Mouse (Mus musculus) liver, adult 2 months (tissue): Measurements from ENCODE around the gene Rhbdd1. TPM values are rescaled to one million over a fixed set of nuclear protein-coding genes. Genes with fewer than 3 reads are reported as not detected.

Source experiments
- DNase-seq: peaks from one replicate; pipeline ENCODE4 v3.0.0-alpha.2; 2011; ENCODE audit warnings: low read depth, low spot score; ENCODE audit errors: extremely low read depth
- H3K27ac ChIP-seq: fragments of 200-500 bp; replicated peaks from 2 replicates; pipeline ENCODE4 v1.5.1; 2012; ENCODE audit warnings: low read depth, mild to moderate bottlenecking, control low read depth, inconsistent platforms, low read length; ENCODE audit not compliant: insufficient read depth
- H3K27me3 ChIP-seq: fragments of 200-500 bp; 2 replicates; pipeline ENCODE4 v1.6.1; 2012; ENCODE audit warnings: mild to moderate bottlenecking, moderate library complexity, low read length, inconsistent platforms; ENCODE audit not compliant: control insufficient read depth, insufficient read depth
- H3K36me3 ChIP-seq: fragments of 200-500 bp; 2 replicates; pipeline ENCODE4 v1.6.1; 2012; ENCODE audit warnings: low read length, inconsistent platforms; ENCODE audit not compliant: control insufficient read depth, insufficient read depth
- H3K4me1 ChIP-seq: fragments of 200-500 bp; 2 replicates; pipeline ENCODE4 v1.6.1; 2011; ENCODE audit warnings: low read length; ENCODE audit not compliant: control insufficient read depth, insufficient read depth
- H3K4me3 ChIP-seq: fragments of 200-500 bp; 2 replicates; pipeline ENCODE4 v1.5.1; 2011; ENCODE audit warnings: low read depth, mild to moderate bottlenecking, control low read depth, low read length, moderate library complexity; ENCODE audit not compliant: insufficient read depth
- H3K79me2 ChIP-seq: fragments of 200-500 bp; 2 replicates; pipeline ENCODE4 v1.6.1; 2012; ENCODE audit warnings: inconsistent platforms, mild to moderate bottlenecking, low read length, moderate library complexity; ENCODE audit not compliant: control insufficient read depth, insufficient read depth
- H3K9ac ChIP-seq: fragments of 200-500 bp; 2 replicates; pipeline ENCODE4 v1.6.1; 2012; ENCODE audit warnings: low read depth, mild to moderate bottlenecking, control low read depth, inconsistent platforms, low read length
- CTCF ChIP-seq: fragments of 200-500 bp; IDR thresholded peaks from 2 replicates; pipeline ENCODE4 v1.5.1; 2011; ENCODE audit warnings: low read depth, low read length, control low read depth
- POLR2A ChIP-seq: fragments of 200-500 bp; IDR thresholded peaks from 2 replicates; pipeline ENCODE4 v1.6.1; 2011; ENCODE audit warnings: low read length, control low read depth; ENCODE audit not compliant: insufficient read depth; ENCODE audit errors: extremely low read depth
- WGBS: fragments of 180-500 bp; shearing (Covaris S2); methylation state at CpG from one replicate; pipeline ENCODE4 v1.1.7; 2018; 5-methylcytosine and 5-hydroxymethylcytosine counted together
- polyA plus RNA-seq: library from polyadenylated mRNA; depleted of rRNA; stranded (reverse); fragments of >200 nt; gene quantifications from 2 replicates; pipeline ENCODE4 v1.2.3, GENCODE M21; 2012
- total RNA-seq: library from RNA; depleted of rRNA; stranded (reverse); fragments of >200 nt; gene quantifications from 2 replicates; pipeline ENCODE4 v1.2.3, GENCODE M21; 2014

Rhbdd1 gene
- total and polyA plus RNA-seq, 2 experiments, result 10.9 to 11.4 TPM

DNA sequence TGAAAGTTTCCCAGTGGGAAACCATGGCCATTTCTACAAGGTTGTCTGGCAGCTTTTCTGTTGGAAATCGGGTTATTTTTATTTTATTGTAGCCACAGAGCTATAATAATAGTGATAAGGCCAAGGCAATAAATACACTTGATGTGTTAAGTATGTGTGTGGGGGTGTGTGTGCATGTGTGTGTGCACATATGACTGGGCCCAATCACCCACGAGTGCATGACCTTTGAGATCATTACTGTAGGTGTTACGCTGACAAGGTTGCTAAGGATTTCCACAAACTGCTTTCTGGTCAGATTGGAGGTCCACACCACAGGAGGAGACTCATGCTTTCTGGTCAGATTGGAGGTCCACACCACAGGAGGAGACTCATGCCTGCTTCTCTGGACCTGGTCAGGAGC is 18.3 kb downstream of the Rhbdd1 start:
- Histone ChIP-seq H3K79me2 (no peaks in the 10 kb centered on the region; the same call in 1 of the 2 replicates), H3K4me3 (no peak overlapping the region), H3K9ac (no peak overlapping the region), H3K27ac (no peak overlapping the region), H3K27me3 (no peaks in the 10 kb centered on the region), H3K36me3 (no peaks in the 10 kb centered on the region), H3K4me1 (no peaks in the 10 kb centered on the region)
- WGBS, result 88% methylated on average over 3 of the region's 3 CpGs
- TF ChIP-seq POLR2A, result no peak
- TF ChIP-seq CTCF, result no peak
- no peak for DNase-seq

DNA sequence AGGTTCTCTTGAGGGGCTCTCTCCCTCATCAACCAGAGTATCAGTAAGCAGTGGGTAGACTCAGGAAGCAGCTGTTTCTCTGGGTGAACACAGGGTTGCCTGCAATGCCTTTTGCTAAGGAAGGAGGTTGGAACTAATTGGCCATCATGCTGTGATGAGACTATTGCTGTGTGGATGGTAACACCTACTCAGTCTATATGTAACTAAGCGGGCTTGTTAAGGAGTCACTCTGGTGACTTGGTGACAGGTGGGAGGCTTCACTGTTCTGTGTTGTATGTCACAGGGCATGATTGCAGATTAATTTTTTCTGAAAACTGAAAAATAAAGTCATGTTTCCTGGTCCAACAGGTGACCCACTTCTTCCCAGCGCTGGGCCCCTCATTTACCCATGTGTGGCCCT is 36.8 kb downstream of the Rhbdd1 start:
- no peak for DNase-seq
- Histone ChIP-seq H3K27me3 (no peaks in the 10 kb centered on the region), H3K79me2 (no peaks in the 10 kb centered on the region), H3K36me3 (no peaks in the 10 kb centered on the region), H3K4me1 (no peaks in the 10 kb centered on the region), H3K4me3 (no peak overlapping the region), H3K27ac (no peak overlapping the region), H3K9ac (no peak overlapping the region)
- WGBS, result 97% methylated on average over 2 of the region's 2 CpGs
- no peak for TF ChIP-seq CTCF
- TF ChIP-seq POLR2A, result no peak

DNA sequence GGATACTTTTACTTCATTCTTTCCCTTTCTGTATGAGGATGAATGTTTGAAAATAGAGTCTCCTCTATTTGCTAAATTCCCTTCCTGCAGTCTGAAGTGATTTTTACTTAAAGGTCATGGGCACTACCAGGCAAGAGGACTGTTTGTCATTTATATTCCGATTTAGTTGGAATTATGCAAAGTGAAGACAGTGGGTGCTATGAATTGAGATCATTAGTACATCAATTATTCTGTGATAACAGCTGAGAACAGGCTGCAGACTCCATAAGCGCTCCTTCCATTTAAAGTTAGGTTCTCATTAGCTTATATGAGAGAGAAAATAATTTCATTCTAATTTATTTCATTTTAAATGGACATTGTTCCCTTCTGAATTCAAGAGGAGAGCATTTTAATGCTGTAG is 37.5 kb downstream of the Rhbdd1 start:
- WGBS, result 92% methylated on average over 2 of the region's 2 CpGs
- Histone ChIP-seq H3K27me3 (no peaks in the 10 kb centered on the region), H3K4me3 (no peak overlapping the region), H3K79me2 (no peaks in the 10 kb centered on the region), H3K27ac (no peak overlapping the region), H3K4me1 (no peaks in the 10 kb centered on the region), H3K36me3 (no peaks in the 10 kb centered on the region), H3K9ac (no peak overlapping the region)
- DNase-seq, result no peak
- TF ChIP-seq POLR2A (no peak), CTCF (no peak)

DNA sequence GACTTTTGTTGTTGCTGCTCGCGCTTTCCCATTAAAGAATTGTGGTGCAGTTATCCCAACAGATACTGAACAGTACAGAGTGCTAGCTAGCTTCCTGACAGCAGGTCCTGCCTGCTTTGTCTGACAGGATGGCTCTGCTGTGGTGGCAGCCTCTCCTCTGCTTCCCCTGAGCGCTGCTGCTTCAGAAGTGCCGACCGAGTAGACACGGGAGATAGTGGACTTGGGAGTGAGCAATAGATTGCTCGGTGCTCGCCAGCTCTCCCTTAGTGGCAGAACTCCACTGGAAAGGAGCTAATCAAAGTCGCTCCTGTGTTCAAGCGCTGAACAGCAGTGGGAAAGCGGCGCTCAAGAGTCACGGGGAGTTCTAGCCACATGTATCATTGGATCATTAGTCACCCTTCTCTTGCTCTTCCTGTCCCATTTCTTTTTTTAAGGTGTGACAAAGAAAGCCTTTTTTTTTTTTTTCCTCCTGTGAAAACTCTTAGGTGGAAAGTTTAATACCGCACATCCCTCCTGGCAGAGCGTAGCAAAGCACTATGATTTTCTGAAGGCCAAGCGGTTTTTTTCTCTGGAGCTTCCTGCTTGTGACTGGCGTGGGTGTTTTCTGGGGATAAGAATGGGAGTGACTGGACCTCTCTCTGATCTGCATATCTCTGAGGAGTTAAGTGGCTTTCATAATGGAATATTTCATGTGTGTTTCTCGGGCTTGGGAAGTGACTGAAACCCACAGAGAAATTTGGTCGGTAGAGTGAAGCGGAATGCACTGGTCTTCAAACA is 42.8 kb downstream of the Rhbdd1 start:
- no peak for TF ChIP-seq CTCF
- TF ChIP-seq POLR2A, result no peak
- no peaks in the 10 kb centered on the region for H3K79me2 ChIP-seq
- no peaks in the 10 kb centered on the region for H3K36me3 ChIP-seq
- H3K9ac ChIP-seq, result no peak overlapping the region
- no peak for DNase-seq
- no peak overlapping the region for H3K4me3 ChIP-seq
- WGBS, result 79% methylated on average over 20 of the region's 20 CpGs
- no peak overlapping the region for H3K27ac ChIP-seq
- no peaks in the 10 kb centered on the region for H3K27me3 ChIP-seq
- no peaks in the 10 kb centered on the region for H3K4me1 ChIP-seq

DNA sequence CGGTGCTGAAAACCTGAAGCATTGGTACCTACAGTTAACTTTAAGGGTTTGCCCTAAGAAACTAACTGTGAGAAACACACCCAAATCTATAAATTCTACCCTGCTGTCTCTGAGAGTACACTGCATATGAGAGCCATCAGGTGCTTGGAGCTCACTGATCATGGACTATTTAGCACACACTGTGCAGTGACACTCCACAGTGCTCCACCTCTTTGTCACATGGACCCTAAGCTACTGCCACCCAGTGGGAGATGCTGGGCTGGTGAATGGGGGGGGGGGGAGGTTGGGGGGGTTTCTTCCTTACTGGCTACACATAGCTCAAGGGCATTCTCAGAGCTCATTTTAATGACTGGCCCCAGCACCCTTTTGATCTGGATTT is 43.4 kb downstream of the Rhbdd1 start:
- no peak for DNase-seq
- TF ChIP-seq CTCF (no peak), POLR2A (no peak)
- 90% methylated on average over 1 of the region's 1 CpGs for WGBS
- no peak overlapping the region for H3K4me3 ChIP-seq
- no peaks in the 10 kb centered on the region for H3K79me2 ChIP-seq
- H3K27ac ChIP-seq, result no peak overlapping the region
- H3K9ac ChIP-seq, result no peak overlapping the region
- no peaks in the 10 kb centered on the region for H3K27me3 ChIP-seq
- no peaks in the 10 kb centered on the region for H3K36me3 ChIP-seq
- H3K4me1 ChIP-seq, result no peaks in the 10 kb centered on the region

DNA sequence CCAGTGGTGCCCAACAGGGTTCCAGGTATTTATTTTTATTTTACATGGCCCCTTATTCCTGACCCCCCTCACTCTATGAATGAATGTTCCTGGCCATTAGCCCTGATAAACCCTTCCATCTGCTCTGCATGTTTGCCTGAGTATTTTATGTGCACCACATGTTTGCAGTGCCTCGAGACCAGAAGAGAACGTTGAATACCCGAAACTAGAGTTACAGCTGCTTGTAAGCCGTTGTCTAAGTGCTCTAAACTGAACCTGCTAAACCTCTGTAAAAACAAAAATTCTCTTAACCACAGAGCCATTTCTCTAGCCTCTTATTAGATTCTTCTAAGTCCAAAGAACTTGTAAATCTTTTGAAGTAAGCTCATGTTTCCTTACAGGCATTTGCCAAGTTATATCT is 45.0 kb downstream of the Rhbdd1 start:
- H3K4me3 ChIP-seq, result no peak overlapping the region
- H3K36me3 ChIP-seq, result no peaks in the 10 kb centered on the region
- no peaks in the 10 kb centered on the region for H3K4me1 ChIP-seq
- 95% methylated on average over 4 of the region's 4 CpGs for WGBS
- no peaks in the 10 kb centered on the region for H3K27me3 ChIP-seq
- H3K27ac ChIP-seq, result no peak overlapping the region
- H3K9ac ChIP-seq, result no peak overlapping the region
- no peak for DNase-seq
- TF ChIP-seq POLR2A (no peak), CTCF (no peak)
- no peaks in the 10 kb centered on the region for H3K79me2 ChIP-seq
